Mouse (Mus musculus): ENCODE data around the gene Rab3b. TPM values are rescaled to one million over a fixed set of nuclear protein-coding genes. Genes with fewer than 3 reads are reported as not detected.

Gene Rab3b
- 10 to 100 TPM; 63.2 to 71.1 (median 65.4) TPM for total RNA-seq (2022)

DNA sequence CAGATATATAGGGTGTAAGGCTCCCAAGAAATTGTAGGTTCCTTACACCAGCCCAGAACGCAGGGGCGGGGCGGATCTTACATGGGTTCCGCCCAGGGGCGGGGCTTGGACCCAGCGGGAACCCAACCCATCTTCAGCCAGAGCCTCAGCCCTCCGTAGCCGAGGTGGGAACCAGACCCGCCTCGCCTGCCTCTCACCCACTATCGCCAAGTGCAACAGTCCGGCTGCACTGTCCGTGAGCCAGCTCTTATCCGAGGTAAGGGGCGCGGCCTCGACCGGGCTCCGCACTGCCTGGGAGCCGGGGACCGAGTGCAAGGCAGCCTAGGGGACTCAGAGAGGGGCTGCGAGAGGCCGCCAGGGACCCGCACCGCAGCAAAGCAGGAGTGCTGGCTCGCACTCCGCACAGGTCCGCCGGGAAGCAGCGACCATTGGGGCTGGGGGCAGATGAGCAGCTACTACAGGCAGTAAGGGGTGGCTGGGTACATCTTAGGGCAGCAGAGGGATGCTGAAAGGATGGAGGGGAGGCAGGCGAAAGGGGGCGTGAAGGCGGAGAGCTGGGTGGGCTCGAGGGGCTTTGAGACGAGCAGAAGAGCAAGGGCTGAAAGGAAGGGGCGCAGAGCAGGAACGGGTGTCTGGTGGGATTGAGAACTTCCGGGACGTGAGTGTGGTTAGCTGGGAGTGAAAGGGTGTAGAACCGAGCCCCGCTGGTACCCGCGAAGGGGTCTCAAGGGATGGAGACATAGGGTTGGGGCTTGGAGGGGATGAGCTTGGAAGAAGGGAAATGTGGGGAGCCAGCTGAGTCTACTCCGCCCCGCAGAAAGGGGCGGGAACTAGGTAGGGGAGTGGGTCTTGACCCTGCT lies at the start of gene Rab3b:
TSS of gene Rab3b (plus strand) at position 101 of the 860 bp plus-strand sequence.
- peak; percentile 12 to 40 for DNase-seq (ENCODE audit: low spot score in 2 of 2)

DNA sequence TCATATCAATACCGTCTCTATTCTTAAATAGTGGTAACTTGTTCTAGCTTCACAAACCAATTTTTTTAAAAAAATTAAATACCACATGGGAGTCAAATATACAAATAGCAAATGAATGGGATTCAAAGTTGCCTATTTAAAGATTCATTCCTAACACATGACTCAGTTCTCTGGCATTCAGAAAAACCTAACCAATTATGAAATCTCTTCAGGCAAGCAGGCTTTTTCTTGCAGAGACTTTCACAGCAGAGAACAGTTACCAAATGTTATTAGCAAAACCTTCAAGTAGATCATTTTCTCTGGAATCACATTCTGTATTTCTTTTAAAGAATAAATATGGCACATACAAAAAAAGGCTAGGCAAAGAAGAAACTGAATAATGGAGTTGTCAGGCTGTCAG lies 48.2 kb upstream of the Rab3b start:
- no peak for DNase-seq (ENCODE audit: low spot score in 2 of 2)

DNA sequence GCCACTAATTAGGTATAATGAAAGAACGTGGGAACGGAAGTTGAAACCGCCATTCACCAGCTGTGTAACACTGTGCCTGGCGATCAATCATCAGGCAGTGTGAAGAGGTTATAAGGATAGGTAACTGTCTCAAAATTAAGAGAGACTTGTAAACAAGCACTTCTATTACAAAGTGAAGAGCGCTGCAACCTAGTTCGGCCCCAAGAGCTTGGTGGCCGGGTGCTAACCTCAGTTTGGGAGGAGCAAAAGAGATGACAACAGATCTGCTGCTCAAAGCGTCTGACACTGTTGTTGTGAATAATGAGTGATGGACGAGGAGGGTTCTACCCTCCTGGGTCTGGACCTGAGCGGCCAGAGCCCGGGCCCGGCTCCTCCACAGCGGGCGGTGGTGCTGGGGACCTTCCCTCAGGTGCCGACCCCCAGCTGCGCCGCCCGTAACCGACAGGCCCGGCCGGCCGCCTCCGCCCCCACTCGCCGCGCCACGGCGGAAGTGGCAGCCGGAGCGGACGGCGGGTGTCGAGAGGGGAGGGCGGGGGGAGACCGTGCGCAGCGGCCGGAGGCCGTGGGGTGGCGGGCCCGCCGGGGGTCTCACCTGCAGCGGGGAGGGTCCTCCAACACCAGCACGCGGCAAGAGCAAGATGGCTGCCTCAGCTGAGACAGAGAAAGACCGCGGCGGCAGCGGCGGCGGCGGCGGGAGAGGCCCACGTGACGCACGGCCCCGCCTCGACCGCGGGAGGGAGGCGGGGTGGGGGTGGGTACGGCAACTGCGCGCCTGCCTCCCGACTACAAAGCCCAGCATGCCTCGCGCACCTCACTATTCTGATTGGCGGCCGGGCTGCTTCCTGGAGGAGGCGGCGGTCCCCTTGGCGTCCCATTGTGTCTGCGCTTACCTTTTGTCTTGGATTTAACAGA lies 45.7 kb upstream of the Rab3b start, which contains the start of gene Btf3l4:
TSS of gene Btf3l4 (minus strand) at position 699 of the 912 bp plus-strand sequence.
- peak; percentile 86 to 88 for DNase-seq (ENCODE audit: low spot score in 2 of 2)

DNA sequence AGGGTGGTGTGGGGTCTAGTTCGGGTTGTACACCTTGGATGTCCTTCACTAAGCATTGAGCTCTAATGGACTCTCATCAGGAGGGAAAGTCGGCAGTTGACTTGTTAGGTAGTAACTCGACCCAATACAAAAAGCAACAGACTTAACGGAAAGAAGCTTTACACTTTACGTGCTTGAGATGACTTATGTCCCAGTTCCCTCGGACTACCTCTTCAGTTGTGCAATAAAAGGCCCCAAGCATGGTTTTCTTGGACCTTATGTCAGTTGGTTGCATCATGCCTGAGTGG lies 45.1 kb upstream of the Rab3b start:
- DNase-seq (ENCODE audit: low spot score in 2 of 2) = no peak

DNA sequence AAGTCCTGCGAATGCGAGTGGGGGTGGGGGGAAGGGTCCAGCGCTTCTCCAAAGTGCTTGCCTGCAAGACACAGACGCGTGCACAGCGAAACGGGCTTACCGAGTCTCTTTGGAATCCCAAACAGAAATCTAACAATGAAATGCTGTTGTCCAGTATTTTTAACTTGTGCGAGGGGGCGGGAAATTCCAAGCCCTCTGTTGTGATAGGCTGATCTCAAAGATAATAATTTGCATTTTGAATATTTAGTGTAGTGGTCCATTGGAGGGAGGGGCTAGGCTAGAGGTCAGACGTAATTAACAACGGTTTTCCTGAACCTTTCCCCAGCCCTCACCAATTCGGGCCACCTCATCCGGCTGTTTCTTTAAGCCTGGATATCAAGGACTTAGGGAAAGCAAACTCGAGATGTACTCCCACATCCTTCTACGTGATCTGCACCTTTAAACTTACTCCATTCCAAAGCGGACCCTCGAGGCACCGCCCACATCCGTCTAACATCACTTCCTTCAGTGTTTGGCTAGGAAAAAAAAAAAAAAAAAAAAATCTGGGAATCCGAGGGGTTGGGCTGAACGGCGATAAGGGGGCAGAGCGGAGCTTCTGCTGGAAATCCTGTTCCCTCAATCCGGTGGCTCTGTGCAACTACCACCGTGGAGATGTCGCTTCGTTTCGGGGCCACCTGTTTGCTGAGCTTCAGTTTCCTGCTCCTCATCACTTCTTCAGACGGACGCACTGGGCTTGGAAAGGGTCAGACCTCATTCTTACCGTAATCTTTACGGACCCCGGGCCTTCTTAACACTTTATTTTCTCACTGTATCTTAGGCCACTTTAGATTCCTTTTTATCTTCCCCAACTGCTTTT lies 44.5 kb upstream of the Rab3b start, which contains the start of gene Txndc12:
TSS of gene Txndc12 (plus strand) at position 487 of the 856 bp plus-strand sequence.
- DNase-seq (ENCODE audit: low spot score in 2 of 2) = peak; percentile 79 to 81

DNA sequence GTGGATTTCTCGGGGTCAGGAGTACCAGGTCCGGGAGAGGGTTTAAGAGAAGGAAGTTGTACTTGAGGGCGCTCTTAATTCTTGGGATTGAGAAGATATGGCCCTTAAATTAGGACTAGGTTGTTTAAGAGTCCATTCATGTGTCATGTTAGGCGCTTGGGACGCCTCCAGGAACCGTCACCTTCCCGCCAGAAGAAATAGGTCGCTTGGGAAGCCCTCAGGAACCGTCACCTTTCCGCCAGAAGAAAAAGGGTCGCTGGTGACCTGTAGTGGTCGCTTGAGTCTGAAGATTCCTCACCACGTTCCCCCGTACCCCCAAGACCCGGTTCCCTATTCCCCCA lies 43.9 kb upstream of the Rab3b start:
- no peak for DNase-seq (ENCODE audit: low spot score in 2 of 2)

DNA sequence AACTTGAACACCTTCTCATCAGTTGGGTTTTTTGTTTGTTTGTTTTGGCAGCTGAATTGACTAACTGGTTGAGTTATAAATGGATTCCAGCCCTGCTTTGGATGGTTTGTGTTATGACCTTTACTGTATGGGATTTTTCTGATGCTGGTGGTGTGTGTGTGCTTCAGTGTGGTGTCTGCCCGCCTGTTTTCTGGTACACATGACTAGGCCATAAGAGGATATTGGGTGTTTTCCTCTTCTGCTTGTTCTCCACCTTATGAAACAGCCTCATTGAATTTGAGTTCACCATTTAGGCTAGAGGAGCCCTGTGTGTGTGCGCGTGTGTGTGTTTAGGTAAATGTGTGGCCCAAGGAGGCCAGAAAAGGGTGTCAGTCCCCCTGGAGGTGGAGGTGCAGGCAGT lies 43.4 kb upstream of the Rab3b start:
- DNase-seq (ENCODE audit: low spot score in 2 of 2) = no peak

DNA sequence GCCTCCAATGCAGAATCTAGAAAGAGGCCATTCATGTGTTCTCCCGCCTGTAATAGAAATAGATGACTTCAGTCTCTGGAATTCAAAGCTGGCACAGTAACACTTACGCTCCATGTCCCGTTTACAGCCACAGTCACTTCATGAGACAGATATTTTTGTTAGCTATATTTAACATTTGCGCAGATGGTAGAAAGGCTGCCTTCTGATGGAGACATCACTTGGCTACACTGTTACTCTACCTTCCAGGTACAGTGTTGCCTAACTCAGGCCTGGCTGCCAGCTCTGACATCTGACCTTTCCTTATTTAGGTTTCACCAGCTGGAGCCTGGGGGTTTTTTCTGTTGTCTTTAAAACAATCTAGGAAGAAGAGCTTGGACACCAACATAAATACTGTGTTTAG lies 40.8 kb upstream of the Rab3b start:
- DNase-seq (ENCODE audit: low spot score in 2 of 2) = peak; percentile 19 to 38

DNA sequence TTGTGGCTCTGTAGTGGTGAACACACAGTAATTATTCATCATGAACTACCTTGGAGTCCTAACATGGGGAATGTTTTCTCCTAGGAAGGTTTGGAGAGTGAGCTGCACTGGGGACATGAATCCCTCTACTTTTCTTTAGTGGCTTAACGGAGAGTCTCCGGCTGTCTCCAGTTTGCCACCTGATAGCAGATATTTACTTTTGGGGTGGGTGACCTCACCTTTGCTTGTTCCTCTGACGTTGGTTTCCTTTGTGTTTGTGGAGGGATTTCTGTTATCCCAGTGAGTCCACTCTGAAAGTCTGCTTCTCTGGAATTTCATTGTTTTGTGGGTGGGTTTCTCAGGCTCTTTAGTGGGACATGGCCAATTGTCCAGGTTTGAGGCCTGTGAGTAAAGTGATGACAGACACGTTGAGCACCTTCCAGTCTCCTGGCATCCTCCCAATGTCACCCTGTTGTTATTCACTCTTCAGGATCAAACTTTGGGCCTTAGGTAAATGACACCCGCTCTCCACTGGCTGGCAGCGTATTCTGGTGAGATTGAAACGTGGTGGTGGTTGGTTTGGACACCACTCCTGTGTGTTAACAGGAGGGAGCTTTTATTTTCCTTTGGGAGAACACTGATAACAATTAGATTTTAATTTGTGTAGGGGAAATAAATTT lies 36.8 kb upstream of the Rab3b start:
- DNase-seq (ENCODE audit: low spot score in 2 of 2) = no peak

DNA sequence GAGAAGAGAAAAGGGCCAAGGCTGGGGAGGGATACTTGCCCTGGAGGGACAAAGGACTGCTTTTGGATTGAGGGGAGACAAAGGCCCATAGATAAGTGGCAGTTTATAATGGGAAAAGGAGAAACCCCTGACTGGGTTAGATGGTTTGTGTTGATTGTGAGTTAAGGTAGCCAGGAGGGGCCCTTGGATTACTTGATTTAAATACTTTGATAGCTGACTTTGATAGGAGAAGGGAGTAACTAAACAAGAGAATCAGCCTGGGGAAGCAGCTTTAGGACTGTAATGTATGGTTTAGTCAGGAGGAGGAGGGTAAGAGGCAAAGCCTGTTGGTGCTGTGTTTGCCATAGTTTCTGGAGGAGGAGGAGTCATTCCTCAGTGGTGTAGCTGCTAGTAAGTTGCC lies 35.5 kb upstream of the Rab3b start:
- DNase-seq (ENCODE audit: low spot score in 2 of 2) = no peak

DNA sequence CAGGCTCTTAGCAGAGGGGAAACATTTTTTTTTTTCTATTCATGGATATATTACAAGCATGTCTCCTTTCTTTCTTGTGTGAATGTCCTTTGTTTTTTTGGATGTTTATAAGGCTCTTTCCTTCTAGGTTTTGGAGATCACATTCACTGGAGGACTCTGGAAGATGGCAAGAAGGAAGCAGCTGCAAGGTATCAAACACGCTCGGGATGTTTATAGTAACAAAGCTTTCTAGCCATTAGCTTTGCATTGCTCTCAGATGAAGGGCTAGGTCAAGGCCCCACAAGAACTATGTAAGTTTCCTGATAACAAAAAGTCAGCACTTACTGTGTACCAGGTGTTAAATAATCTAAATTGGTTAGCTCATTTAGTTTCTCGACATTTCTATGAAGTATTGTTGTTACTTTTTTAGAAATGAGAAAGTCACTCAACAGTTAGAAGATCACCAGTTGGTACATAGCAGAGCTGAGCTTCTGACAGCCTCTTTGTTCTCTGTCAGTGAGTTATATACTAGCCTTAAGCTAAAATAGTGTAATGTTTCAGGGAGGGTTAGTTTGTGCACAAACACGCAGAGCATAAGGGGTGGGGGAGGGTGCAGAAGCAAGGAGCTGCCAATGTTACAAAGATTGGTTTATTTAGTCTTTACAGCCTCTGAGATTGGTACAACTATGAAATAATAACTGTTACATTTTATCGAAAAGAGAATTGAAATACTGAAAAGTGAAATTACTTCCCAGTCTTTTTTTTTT lies 32.9 kb upstream of the Rab3b start:
- DNase-seq (ENCODE audit: low spot score in 2 of 2) = no peak

DNA sequence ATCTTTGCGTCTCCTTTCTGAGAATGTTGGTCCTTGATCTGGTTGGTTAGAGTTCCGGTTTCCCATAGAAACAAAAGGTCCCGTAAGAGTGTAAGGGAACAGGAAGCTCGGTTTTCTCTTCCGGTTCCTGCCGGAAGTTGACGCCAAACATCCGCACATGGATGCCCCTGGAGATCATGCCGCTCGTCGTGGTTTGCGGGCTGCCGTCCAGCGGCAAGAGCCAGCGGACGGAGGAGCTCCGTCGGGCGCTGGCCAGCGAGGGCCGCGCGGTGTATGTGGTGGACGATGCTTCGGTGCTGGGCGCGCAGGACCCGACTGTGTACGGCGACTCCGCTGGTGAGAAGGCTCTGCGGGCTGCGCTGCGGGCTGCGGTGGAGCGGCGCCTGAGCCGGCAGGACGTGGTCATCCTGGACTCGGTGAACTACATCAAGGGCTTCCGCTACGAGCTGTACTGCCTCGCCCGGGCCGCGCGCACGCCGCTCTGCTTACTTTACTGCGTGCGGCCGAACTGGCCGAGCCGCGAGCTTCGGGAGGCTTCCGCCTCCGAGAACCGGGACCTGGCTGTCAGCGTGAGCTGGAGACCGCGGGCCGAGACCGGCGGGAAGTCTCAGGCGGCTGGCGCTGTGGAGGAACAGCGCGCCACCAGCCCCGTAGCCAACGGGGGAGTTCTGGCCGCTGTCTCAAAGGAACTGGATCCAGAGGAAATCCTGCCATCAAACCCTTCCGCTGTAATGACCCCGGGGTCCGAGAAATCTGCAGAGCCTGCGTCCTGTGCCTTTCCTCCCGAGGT lies 31.0 kb upstream of the Rab3b start, which contains the start of gene Kti12:
TSS of gene Kti12 (plus strand) at position 71 of the 790 bp plus-strand sequence.
- DNase-seq (ENCODE audit: low spot score in 2 of 2) = peak; percentile 80 to 85

DNA sequence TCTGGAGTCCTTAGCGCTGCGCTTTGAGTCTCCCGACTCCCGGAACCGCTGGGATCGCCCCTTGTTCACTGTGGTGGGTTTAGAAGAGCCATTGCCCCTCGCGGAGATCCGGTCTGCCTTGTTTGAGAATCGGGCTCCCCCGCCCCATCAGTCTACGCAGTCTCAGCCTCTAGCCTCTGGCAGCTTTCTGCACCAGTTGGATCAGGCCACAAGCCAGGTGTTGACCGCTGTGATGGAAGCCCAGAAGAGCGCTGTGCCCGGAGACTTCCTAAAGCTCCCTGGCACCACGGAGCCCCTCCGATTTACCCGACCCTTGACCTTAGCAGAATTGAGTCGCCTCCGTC lies 30.4 kb upstream of the Rab3b start, which contains the start of gene A730015C16Rik:
TSS of gene A730015C16Rik (minus strand) at position 115 of the 344 bp plus-strand sequence.
- peak; percentile 15 to 22 for DNase-seq (ENCODE audit: low spot score in 2 of 2)

DNA sequence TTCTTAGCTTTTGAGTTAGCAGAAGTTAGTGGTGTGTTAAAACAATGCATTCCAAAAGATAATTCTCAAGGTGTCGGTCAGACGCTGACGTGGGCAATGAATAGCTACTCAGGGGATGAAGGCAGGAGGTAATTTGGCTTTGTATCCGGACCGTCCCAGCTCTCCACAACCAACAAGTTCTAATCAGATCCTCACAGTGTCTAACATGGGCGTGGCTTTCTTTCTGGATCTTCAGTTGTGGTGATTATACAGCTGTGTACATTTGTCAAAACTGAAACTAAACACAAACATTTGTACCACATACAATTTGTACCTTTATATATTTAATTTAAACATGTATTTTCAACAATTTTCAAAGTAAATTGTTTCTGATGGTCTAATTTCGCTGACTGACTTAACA lies 12.1 kb upstream of the Rab3b start:
- DNase-seq (ENCODE audit: low spot score in 2 of 2) = no peak

DNA sequence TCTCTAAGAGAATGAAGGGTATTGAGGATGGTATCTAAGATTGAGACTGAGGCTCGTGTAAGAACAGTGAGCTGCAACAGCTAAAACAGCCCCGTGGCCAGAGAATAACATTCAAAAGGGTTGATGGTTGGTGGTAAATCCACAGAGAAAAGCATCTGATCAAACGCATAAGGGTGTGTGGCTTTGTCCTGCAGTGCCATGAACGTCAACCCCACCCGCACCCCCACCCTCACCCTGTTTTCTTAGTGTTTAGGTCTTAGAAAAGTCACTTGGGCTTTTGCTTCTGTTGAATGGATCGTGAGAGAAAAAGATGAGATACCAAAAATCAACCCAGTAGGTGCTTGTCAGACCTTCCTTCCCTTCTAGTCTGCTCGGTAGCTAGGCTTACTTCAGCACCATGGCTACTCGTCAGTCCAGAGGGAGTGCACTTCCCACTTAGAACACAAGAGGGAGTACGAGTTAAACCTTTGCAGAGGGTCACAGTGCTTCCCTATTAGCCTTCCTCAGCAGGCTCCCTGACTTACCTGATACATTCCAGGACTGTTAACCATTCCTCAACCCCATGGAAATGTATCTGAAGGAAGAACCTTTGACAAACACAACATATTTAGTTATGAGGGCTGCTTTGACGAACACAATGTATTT lies 9.0 kb upstream of the Rab3b start:
- DNase-seq (ENCODE audit: low spot score in 2 of 2) = peak; percentile 79 to 92

DNA sequence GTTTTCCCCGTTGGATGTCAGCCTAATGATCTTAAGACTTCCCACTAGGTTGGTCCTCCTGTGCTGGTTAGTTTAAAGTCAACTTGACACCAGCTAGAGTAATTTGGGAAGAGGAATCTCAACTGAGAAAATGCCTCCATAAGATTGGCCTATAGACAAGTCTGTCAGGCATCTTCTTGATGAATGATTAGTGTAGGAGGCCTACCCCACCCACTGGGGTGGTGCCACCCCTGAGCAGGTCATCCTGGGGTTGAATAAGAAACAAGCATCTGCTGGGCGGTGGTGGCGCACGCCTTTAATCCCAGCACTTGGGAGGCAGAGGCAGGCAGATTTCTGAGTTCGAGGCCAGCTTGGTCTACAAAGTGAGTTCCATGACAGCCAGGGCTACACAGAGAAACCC lies 5.1 kb upstream of the Rab3b start:
- no peak for DNase-seq (ENCODE audit: low spot score in 2 of 2)

DNA sequence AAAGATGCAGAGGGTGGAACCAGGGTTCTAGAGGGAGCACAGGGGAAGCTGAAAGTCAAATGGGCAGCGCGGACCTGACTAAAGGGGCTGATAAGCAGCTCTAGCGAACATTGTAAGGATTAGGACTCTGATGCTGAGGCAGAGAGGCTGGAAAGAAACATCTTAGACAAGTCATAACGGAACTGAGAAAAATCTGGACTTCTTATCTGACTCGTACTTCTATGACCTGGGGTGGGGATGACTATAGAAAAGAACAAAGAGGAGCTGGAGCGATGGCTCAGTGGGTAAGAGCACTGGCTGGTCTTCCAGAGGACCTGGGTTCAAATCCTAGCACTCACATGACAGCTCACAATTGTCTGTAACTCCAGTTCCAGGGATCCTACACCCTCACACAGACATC lies 962 bp upstream of the Rab3b start:
- DNase-seq (ENCODE audit: low spot score in 2 of 2) = no peak

DNA sequence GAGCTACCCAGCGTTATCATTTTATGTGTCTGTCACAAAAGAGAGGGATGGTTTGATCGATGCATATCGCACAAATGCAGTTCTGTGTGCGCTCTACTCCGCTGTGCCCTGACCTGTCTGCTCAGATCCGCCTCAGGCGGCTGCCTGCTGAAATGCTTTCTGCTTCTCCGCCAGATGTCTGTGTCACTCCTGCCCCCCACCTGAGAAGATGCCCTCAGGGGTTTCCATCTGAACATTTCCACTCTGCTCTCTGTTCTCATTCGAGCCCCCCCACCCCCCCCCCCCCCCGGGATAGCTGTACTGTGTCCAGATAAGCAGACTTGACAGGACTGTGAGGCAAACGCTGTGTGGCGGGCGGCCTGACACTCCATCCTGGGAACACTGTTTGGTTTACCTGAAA lies 5.0 kb downstream of the Rab3b start:
- DNase-seq (ENCODE audit: low spot score in 2 of 2) = no peak

DNA sequence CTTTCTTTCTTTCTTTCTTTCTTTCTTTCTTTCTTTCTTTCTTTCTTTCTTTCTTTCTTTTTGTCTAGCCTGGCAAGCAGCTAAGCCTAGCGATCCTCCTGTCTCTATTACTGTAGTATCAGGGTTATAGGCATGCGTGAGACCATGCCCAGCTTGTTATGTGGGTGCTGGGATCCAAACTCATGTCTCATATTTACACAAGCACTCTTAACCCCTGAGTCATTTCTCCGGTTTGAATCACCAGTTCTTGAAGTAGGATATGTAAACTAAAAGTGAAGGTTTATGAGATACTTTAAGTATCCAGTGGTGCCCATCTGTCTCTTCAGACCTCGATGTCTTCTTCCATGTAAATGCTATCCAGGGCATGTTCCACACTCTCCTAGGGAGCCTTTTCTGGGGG lies 8.6 kb downstream of the Rab3b start:
- DNase-seq (ENCODE audit: low spot score in 2 of 2) = no peak
